Mouse (Mus musculus): Measurements from ENCODE around the gene Adamts9. TPM values are rescaled to one million over a fixed set of nuclear protein-coding genes. Genes with fewer than 3 reads are reported as not detected.

The Adamts9 gene
- polyA plus RNA-seq, 1 experiment from 2014 or later = 1.6 TPM

DNA sequence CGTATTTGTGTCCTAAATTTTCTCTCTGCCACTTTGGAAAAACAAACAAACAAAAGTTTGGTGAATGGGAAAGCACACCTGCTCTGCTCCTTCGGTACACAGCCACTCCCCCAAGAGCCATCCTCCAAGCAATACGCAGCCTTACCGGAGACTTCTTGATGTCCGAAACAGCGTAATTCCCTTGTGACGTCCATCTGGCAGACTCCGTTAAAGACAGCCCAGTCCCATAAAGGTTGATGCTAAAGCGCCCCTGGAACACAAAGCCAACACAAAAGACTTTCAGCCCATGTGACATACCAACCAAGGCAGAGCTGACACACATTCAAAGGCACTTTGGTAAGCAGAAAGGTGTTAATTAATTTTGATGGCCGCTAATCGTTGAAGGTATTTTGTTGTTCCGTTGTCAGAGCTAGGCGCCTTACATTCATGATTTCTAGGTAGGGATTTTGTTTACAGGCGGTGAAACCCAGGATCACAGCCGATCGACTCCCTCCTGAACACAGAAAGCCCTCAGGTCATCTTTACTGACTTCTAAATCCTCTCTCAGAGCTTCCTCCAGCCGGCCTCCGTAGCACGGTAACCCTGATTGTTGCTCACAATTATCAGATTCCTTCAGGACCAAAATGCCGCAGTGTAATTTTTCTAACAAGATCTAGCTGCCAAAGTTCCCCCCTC, 156.5 kb downstream of the Adamts9 start:
- Histone ChIP-seq H3K36me3 (no peaks in the 10 kb centered on the region), H3K27ac (replicated peaks) (no peak overlapping the region), H3K4me1 (replicated peaks) (peaks cover 15% of the 10 kb centered on the region; the same call in 1 of the 2 replicates), H3K9ac (peak overlapping the region; percentile 25), H3K9me3 (no peaks in the 10 kb centered on the region), H3K27me3 (peaks cover 11% of the 10 kb centered on the region; the same call in 1 of the 2 replicates), H3K4me2 (peak overlapping the region; percentile 61), H3K4me3 (peak overlapping the region; percentile 33)
- 5% methylated on average over 20 of the region's 20 CpGs for WGBS
- peak; percentile 61 for ATAC-seq (ENCODE audit: low FRiP score, low read depth)

DNA sequence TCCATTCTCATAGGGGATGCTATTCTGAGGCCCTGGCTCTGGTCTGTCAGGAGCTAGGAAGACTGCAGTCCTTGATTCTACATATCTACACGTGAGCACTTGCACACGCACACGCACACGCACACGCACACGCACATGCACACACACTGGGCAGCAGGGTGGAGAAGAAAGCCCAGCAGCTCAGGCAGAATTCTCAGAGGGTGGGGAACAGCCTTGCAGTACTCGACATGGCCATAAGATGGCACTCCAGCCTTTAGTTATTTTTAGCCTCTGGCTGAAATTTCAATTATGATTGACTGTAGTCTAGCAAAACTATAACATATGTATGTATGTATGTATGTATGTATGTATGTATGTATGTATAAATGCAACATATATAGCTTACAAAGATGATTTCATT, 158.5 kb downstream of the Adamts9 start:
- ATAC-seq (ENCODE audit: low FRiP score, low read depth) = 0 out of 2 replicates have a peak, but pooled peaks have one; percentile 14
- H3K4me3 ChIP-seq = no peak overlapping the region
- WGBS = 4% methylated on average over 7 of the region's 7 CpGs
- H3K27ac ChIP-seq (replicated peaks) = no peak overlapping the region
- peaks cover 15% of the 10 kb centered on the region; the same call in 1 of the 2 replicates for H3K4me1 ChIP-seq (replicated peaks)
- peaks cover 11% of the 10 kb centered on the region; the same call in 1 of the 2 replicates for H3K27me3 ChIP-seq
- H3K36me3 ChIP-seq = no peaks in the 10 kb centered on the region
- H3K4me2 ChIP-seq = 0 out of 2 replicates have a peak overlapping the region, but pooled peaks have one; percentile 6
- no peak overlapping the region for H3K9ac ChIP-seq
- no peaks in the 10 kb centered on the region for H3K9me3 ChIP-seq

DNA sequence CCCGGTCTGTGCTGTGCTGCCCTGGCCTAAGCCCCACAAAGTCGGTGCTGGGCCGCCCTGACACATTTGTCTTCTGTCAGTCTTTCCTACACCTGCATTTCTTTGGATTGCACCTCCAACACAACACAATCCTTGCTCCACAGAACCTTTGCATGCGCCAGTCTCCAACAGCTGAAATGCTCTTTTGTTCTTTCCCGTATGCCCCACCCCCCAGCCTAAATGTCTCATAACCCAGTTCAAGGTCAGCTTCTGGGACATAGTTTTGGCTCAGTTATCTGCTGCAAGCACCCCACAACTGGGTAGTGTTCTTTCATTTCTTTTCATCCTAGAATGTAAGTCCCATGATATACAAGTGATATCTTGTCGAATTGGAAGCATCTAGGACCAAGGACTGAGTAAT, 161.8 kb downstream of the Adamts9 start:
- H3K4me3 ChIP-seq = no peak overlapping the region
- ATAC-seq (ENCODE audit: low FRiP score, low read depth) = no peak
- peaks cover 9% of the 10 kb centered on the region; the same call in 1 of the 2 replicates for H3K4me1 ChIP-seq (replicated peaks)
- H3K27me3 ChIP-seq = peaks cover 11% of the 10 kb centered on the region; the same call in 1 of the 2 replicates
- no peaks in the 10 kb centered on the region for H3K9me3 ChIP-seq
- H3K4me2 ChIP-seq = no peak overlapping the region
- H3K27ac ChIP-seq (replicated peaks) = no peak overlapping the region
- H3K9ac ChIP-seq = no peak overlapping the region
- 85% methylated on average over 6 of the region's 6 CpGs for WGBS
- H3K36me3 ChIP-seq = no peaks in the 10 kb centered on the region

DNA sequence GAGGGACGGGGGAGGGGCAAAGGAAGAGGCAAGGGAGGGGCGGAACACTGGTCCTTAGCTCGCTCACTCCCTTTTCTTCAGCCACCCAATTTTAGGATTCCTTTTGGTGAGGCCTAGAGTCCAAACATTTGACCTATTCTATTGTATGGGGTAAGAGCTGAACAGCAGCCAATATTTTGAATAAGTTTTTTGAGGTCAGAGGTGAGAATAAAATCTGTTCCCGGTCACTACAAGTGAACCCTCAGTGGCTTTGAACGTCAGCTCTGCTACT, 163.4 kb downstream of the Adamts9 start:
- H3K36me3 ChIP-seq = no peaks in the 10 kb centered on the region
- no peaks in the 10 kb centered on the region for H3K9me3 ChIP-seq
- 0 out of 2 replicates have a peak, but pooled peaks cover 2% of the 10 kb centered on the region for H3K4me1 ChIP-seq (replicated peaks)
- H3K27me3 ChIP-seq = 0 out of 2 replicates have a peak, but pooled peaks cover 4% of the 10 kb centered on the region
- no peak overlapping the region for H3K4me3 ChIP-seq
- 50% methylated on average over 5 of the region's 5 CpGs for WGBS
- no peak for ATAC-seq (ENCODE audit: low FRiP score, low read depth)
- H3K4me2 ChIP-seq = no peak overlapping the region
- no peak overlapping the region for H3K9ac ChIP-seq
- H3K27ac ChIP-seq (replicated peaks) = no peak overlapping the region

DNA sequence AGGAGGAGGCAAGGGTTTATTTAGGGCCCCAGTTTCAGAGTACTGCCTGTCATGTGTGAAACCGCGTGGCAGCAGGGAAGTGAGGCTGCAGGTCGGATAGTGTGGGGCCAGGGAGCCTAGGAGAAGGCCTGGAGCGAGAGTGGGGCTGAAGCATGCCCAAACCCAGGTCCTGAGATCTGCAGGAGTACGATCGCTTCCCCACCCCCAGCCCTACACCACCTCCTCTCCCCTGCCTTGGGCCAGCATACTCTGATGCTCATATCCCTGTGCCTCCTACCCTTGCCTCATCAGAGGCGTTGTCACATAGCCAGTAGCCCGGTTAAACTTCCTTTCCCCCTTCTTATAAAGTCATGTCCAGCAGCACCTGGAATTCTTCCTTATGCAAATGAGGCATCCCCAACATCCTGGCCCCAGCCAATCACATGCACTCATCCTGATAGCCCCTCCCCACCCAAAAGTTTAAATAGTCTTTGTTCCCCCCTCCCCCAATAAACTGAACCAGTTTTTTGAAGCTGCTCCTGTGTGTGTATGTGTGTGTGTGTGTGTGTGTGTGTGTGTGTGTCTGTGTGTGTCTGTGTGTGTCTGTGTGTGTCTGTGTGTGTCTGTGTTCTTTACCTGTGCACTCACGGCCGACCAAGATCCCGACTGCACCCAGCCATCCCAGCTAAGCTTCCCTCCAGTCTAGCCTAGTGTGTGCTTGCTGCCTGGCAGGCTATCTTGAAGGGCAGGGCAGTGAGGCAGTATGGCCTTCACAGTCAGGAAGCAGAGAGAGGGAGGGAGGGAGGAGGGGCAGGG, 164.0 kb downstream of the Adamts9 start:
- WGBS = 76% methylated on average over 11 of the region's 11 CpGs
- no peak overlapping the region for H3K4me3 ChIP-seq

DNA sequence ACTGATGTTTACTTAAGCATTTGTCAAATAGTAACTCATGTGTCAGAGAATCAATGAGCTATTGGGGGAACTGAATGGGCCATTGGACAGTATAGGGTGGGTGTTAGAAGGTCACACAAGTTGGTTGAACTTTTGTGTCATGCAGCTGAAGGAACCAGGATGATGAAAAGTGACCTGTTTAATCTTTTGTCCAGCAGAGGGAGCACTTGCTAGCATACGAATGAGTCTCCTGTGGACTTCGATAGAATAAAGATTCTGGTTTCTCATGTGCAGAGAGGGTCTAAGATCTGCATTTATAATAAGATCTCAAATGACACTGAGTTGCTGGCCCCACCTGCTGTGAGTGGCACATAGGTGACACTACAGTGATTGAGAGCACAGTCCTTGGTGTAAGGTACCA, 166.9 kb downstream of the Adamts9 start:
- no peaks in the 10 kb centered on the region for H3K4me1 ChIP-seq (replicated peaks)
- H3K4me2 ChIP-seq = no peak overlapping the region
- 7% methylated on average over 2 of the region's 2 CpGs for WGBS
- no peak overlapping the region for H3K9ac ChIP-seq
- H3K36me3 ChIP-seq = no peaks in the 10 kb centered on the region
- H3K4me3 ChIP-seq = no peak overlapping the region
- no peaks in the 10 kb centered on the region for H3K9me3 ChIP-seq
- ATAC-seq (ENCODE audit: low FRiP score, low read depth) = no peak
- H3K27me3 ChIP-seq = no peaks in the 10 kb centered on the region
- no peak overlapping the region for H3K27ac ChIP-seq (replicated peaks)

More for the DNA sequence above, 164.0 kb downstream of the Adamts9 start:
- Histone ChIP-seq H3K9me3 (no peaks in the 10 kb centered on the region), H3K9ac (no peak overlapping the region), H3K36me3 (no peaks in the 10 kb centered on the region), H3K27me3 (0 out of 2 replicates have a peak, but pooled peaks cover 1% of the 10 kb centered on the region), H3K27ac (replicated peaks) (no peak overlapping the region), H3K4me1 (replicated peaks) (no peaks in the 10 kb centered on the region), H3K4me2 (no peak overlapping the region)
- ATAC-seq (ENCODE audit: low FRiP score, low read depth) = no peak

DNA sequence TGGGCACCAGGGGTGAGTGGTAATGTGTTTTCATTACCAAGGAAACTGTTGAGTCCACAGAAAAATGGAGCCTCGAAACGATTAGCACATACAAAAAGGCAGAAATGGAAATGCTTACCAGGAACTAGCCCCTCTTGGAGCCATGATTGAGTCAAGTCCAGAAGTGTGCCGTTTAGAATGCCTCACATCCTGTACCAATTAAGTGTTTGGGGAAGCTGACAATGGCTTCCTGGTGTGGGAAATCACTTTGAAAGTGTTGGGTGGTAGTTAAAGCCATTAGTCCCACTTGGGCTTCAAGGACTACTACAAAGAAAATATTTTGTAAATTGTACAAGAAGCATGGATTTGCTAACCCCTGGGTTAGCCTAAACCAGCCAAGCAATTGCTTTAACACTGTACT, 180.9 kb downstream of the Adamts9 start:
- Histone ChIP-seq H3K27me3 (no peaks in the 10 kb centered on the region), H3K27ac (replicated peaks) (no peak overlapping the region), H3K4me1 (replicated peaks) (no peaks in the 10 kb centered on the region), H3K9ac (no peak overlapping the region), H3K4me3 (no peak overlapping the region), H3K9me3 (no peaks in the 10 kb centered on the region), H3K36me3 (no peaks in the 10 kb centered on the region), H3K4me2 (no peak overlapping the region)
- 33% methylated on average over 3 of the region's 3 CpGs for WGBS
- ATAC-seq (ENCODE audit: low FRiP score, low read depth) = no peak

DNA sequence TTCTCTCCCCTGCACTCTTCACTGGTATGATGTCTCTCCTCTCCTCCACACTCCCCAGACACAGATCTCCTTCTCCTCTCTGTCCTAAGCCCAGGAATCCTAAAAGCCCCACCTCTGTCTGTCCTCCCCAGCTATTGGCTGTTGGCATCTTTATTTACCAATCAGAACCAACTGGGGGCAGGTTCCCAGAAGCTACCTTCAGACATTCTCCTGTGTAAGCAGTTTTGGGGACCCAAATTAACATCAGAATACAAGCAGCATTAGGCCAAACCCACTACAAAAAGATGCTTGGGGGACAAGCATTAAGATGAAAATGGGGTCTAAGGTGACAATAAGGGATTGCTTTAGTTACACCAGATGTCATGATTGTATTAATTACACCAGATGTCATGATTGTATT, 183.7 kb downstream of the Adamts9 start:
- Histone ChIP-seq H3K27ac (replicated peaks) (no peak overlapping the region), H3K4me2 (no peak overlapping the region), H3K36me3 (no peaks in the 10 kb centered on the region), H3K27me3 (no peaks in the 10 kb centered on the region), H3K9me3 (no peaks in the 10 kb centered on the region), H3K4me1 (replicated peaks) (no peaks in the 10 kb centered on the region), H3K4me3 (no peak overlapping the region), H3K9ac (no peak overlapping the region)
- no peak for ATAC-seq (ENCODE audit: low FRiP score, low read depth)

DNA sequence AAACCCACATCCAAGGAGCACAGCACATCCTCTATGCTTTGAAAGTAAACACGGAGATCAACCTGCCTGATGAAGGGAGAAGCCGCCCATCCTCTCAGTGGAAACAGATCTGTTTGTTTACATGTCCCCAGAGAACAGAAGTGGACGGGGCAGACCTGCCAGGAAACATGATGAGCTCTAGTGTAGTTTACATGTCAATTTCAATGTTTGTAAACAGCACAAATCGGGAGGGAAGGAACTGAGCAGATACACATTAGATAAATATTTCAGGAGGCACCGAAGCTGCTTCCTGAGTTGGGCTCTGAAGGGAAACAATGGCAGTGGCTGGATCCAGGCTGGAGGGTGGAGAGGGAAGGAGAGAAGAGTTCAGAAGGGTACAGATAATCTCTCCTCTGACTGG, 187.5 kb downstream of the Adamts9 start:
- ATAC-seq (ENCODE audit: low FRiP score, low read depth) = no peak
- H3K4me1 ChIP-seq (replicated peaks) = peaks cover 6% of the 10 kb centered on the region; the same call in 1 of the 2 replicates
- WGBS = 48% methylated on average over 5 of the region's 5 CpGs
- no peak overlapping the region for H3K4me2 ChIP-seq
- H3K9me3 ChIP-seq = no peaks in the 10 kb centered on the region
- H3K27me3 ChIP-seq = no peaks in the 10 kb centered on the region
- no peak overlapping the region for H3K9ac ChIP-seq
- H3K27ac ChIP-seq (replicated peaks) = no peak overlapping the region
- H3K36me3 ChIP-seq = no peaks in the 10 kb centered on the region
- no peak overlapping the region for H3K4me3 ChIP-seq

DNA sequence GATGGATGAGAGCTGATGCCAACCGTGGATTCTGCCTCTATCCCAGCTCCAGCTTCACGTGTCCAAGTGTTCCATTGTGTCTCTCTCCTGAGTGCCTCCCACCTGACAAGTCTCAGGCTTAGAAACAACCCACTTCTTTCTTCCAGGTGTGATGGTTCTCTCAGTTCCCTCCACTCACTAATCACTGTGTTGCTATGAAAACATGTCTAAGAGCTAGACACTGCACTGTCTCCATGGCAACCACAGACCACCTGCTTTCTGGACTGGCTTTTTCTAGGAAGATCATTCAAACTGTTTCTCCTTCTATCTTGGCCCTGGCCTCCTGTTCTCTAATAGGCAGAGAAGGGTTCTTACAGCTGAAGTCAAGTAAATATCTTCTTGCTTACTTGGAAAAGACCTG, 190.6 kb downstream of the Adamts9 start:
- ATAC-seq (ENCODE audit: low FRiP score, low read depth) = peak; percentile 69
- Histone ChIP-seq H3K9me3 (no peaks in the 10 kb centered on the region), H3K9ac (no peak overlapping the region), H3K27ac (replicated peaks) (peak overlapping the region; percentile 3; the same call in 1 of the 2 replicates), H3K36me3 (no peaks in the 10 kb centered on the region), H3K4me1 (replicated peaks) (peaks cover 6% of the 10 kb centered on the region; the same call in 1 of the 2 replicates), H3K4me2 (no peak overlapping the region), H3K27me3 (no peaks in the 10 kb centered on the region), H3K4me3 (no peak overlapping the region)
- 76% methylated on average over 2 of the region's 2 CpGs for WGBS

DNA sequence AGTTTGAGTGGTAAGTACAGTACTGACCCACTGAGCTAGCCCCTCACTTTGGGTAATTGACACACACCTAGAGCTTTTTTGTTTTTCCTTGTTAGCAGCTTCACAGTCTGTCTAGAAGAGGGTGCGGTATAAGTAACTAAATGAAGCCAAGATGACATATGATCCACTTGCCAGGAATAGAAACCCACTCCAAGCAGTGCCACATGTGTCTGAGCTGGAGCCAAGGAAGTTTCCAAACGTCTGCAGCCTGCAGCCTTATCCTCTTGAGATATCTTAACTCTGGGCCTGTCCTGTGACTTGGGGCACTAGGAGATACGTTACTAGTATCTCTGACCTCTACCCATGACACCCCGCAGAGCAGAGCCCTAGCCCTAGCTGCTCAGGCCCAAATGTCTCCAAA, 193.9 kb downstream of the Adamts9 start:
- Histone ChIP-seq H3K27ac (replicated peaks) (no peak overlapping the region), H3K9me3 (no peaks in the 10 kb centered on the region), H3K4me3 (no peak overlapping the region), H3K36me3 (no peaks in the 10 kb centered on the region), H3K4me2 (no peak overlapping the region), H3K4me1 (replicated peaks) (peaks cover 6% of the 10 kb centered on the region; the same call in 1 of the 2 replicates), H3K9ac (no peak overlapping the region), H3K27me3 (no peaks in the 10 kb centered on the region)
- no peak for ATAC-seq (ENCODE audit: low FRiP score, low read depth)
- 70% methylated on average over 4 of the region's 4 CpGs for WGBS

DNA sequence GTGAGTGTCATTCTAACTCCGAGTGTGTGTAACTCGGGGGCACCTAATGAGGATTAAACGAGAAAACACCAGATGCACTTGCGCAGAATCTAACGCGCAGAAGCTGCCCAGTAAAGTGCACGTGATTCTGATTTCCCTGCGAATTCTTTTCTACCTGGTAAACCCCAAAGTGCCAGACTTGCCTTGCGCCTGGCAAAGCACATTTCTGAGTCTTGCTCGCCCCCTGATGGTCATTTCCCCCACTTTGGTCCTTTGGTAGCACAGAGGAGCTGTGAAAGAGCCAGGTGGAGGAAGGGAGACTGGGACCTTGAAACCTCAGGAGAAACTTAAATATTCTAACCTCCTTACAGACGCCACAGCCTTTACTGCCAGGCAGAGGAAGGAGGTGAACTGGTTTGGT, 199.7 kb downstream of the Adamts9 start:
- Histone ChIP-seq H3K27ac (replicated peaks) (no peak overlapping the region), H3K27me3 (no peaks in the 10 kb centered on the region), H3K4me3 (0 out of 2 replicates have a peak overlapping the region, but pooled peaks have one; percentile 5), H3K9me3 (no peaks in the 10 kb centered on the region), H3K9ac (no peak overlapping the region), H3K36me3 (no peaks in the 10 kb centered on the region), H3K4me2 (peak overlapping the region; percentile 49), H3K4me1 (replicated peaks) (no peaks in the 10 kb centered on the region; the same call in 1 of the 2 replicates)
- 14% methylated on average over 11 of the region's 11 CpGs for WGBS
- ATAC-seq (ENCODE audit: low FRiP score, low read depth) = peak; percentile 86
